Mouse (Mus musculus): ENCODE measurements around the gene Nxf2. TPM values are rescaled to one million over a fixed set of nuclear protein-coding genes. Genes with fewer than 3 reads are reported as not detected.
"Not testable (repeated sequence)": the region's sequence is repeated elsewhere in the genome, so short reads cannot be mapped to it uniquely, and the experiment has no call there.

Nxf2 gene
- polyA plus RNA-seq, 1 experiment from 2014 or later, result 0.32 TPM

GRCm38 (mm10) chrX:134915745-134916144, 48.8 kb downstream of the Nxf2 start:
- Histone ChIP-seq H3K27ac (replicated peaks) (no peak overlapping the region), H3K9ac (no peak overlapping the region), H3K36me3 (no peaks in the 10 kb centered on the region), H3K4me2 (no peak overlapping the region), H3K4me1 (replicated peaks) (no peaks in the 10 kb centered on the region), H3K27me3 (no peaks in the 10 kb centered on the region), H3K9me3 (no peaks in the 10 kb centered on the region), H3K4me3 (no peak overlapping the region)
- no peak for ATAC-seq (ENCODE audit: low FRiP score, low read depth)
- 76% methylated on average over 2 of the region's 2 CpGs for WGBS

- H3K9ac ChIP-seq; H3K4me1 ChIP-seq (replicated peaks); H3K36me3 ChIP-seq; H3K27me3 ChIP-seq; H3K27ac ChIP-seq (replicated peaks); H3K4me3 ChIP-seq; H3K9me3 ChIP-seq; ATAC-seq (ENCODE audit: low FRiP score, low read depth); H3K4me2 ChIP-seq: not testable (repeated sequence)
These were observed 49.2 kb downstream of the Nxf2 start for GRCm38 (mm10) chrX:134915315-134915714.

- ATAC-seq (ENCODE audit: low FRiP score, low read depth), result no peak
- no peaks in the 10 kb centered on the region for H3K4me1 ChIP-seq (replicated peaks)
- H3K4me2 ChIP-seq, result no peak overlapping the region
- H3K9ac ChIP-seq, result no peak overlapping the region
- no peaks in the 10 kb centered on the region for H3K36me3 ChIP-seq
- no peaks in the 10 kb centered on the region for H3K27me3 ChIP-seq
- H3K4me3 ChIP-seq, result no peak overlapping the region
- no peak overlapping the region for H3K27ac ChIP-seq (replicated peaks)
- WGBS, result 72% methylated on average over 4 of the region's 4 CpGs
- no peaks in the 10 kb centered on the region for H3K9me3 ChIP-seq
These were observed 49.7 kb downstream of the Nxf2 start for GRCm38 (mm10) chrX:134914851-134915250.

GRCm38 (mm10) chrX:134913234-134913936, 51.2 kb downstream of the Nxf2 start:
- H3K4me2 ChIP-seq, result no peak overlapping the region
- no peak overlapping the region for H3K27ac ChIP-seq (replicated peaks)
- no peaks in the 10 kb centered on the region for H3K36me3 ChIP-seq
- no peak overlapping the region for H3K9ac ChIP-seq
- WGBS, result 37% methylated on average over 4 of the region's 4 CpGs
- no peaks in the 10 kb centered on the region for H3K27me3 ChIP-seq
- no peak overlapping the region for H3K4me3 ChIP-seq
- H3K4me1 ChIP-seq (replicated peaks), result no peaks in the 10 kb centered on the region
- no peaks in the 10 kb centered on the region for H3K9me3 ChIP-seq
- no peak for ATAC-seq (ENCODE audit: low FRiP score, low read depth)

GRCm38 (mm10) chrX:134912805-134913204, 51.7 kb downstream of the Nxf2 start:
- Histone ChIP-seq H3K36me3 (no peaks in the 10 kb centered on the region), H3K4me3 (no peak overlapping the region), H3K27ac (replicated peaks) (no peak overlapping the region), H3K27me3 (no peaks in the 10 kb centered on the region), H3K9ac (no peak overlapping the region), H3K4me1 (replicated peaks) (no peaks in the 10 kb centered on the region), H3K9me3 (no peaks in the 10 kb centered on the region), H3K4me2 (no peak overlapping the region)
- WGBS, result 57% methylated on average over 2 of the region's 2 CpGs
- ATAC-seq (ENCODE audit: low FRiP score, low read depth), result no peak

- no peaks in the 10 kb centered on the region for H3K4me1 ChIP-seq (replicated peaks)
- H3K36me3 ChIP-seq, result no peaks in the 10 kb centered on the region
- no peaks in the 10 kb centered on the region for H3K27me3 ChIP-seq
- H3K4me3 ChIP-seq, result no peak overlapping the region
- H3K9ac ChIP-seq, result no peak overlapping the region
- H3K27ac ChIP-seq (replicated peaks), result no peak overlapping the region
- 84% methylated on average over 4 of the region's 4 CpGs for WGBS
- no peak for ATAC-seq (ENCODE audit: low FRiP score, low read depth)
- no peak overlapping the region for H3K4me2 ChIP-seq
- H3K9me3 ChIP-seq, result no peaks in the 10 kb centered on the region
These were observed 54.2 kb downstream of the Nxf2 start for GRCm38 (mm10) chrX:134910345-134910744.

Other genes starting within 250 kb of the Nxf2 start
- 89.9 and 98.5 TPM in 2 replicates for gene Armcx1, start 246.8 kb downstream of the Nxf2 start, polyA plus RNA-seq (2015; fragmentation: Nextera tagmentation; extraction: Ambion mirVana)
- gene Armcx6, start 213.3 kb downstream of the Nxf2 start, polyA plus RNA-seq (2015; fragmentation: Nextera tagmentation; extraction: Ambion mirVana), result 45.8 and 49.2 TPM in 2 replicates
- gene Armcx3, start 208.2 kb downstream of the Nxf2 start, polyA plus RNA-seq (2015; fragmentation: Nextera tagmentation; extraction: Ambion mirVana), result 86.5 and 87.7 TPM in 2 replicates
- 82.4 and 85.5 TPM in 2 replicates for gene Armcx2, start 155.5 kb downstream of the Nxf2 start, polyA plus RNA-seq (2015; fragmentation: Nextera tagmentation; extraction: Ambion mirVana)
- 10.5 and 10.8 TPM in 2 replicates for gene Zmat1, start 44.5 kb upstream of the Nxf2 start, polyA plus RNA-seq (2015; fragmentation: Nextera tagmentation; extraction: Ambion mirVana)
- not detected in 2 replicates for gene Gm15023, start 212.9 kb upstream of the Nxf2 start, polyA plus RNA-seq (2015; fragmentation: Nextera tagmentation; extraction: Ambion mirVana)
- 43.9 and 48.2 TPM in 2 replicates for gene Tceal6, start 245.9 kb upstream of the Nxf2 start, polyA plus RNA-seq (2015; fragmentation: Nextera tagmentation; extraction: Ambion mirVana)